Mouse (Mus musculus) heart, postnatal 0 days (tissue): ENCODE data around the gene Kirrel.

Experiments
- CTCF ChIP-seq: IDR thresholded peaks from 2 replicates; pipeline ENCODE4 v1.5.1; 2016; ENCODE audit warnings: antibody characterized with exemption, control low read depth, low read depth
- EP300 ChIP-seq: IDR thresholded peaks from 2 replicates; pipeline ENCODE4 v1.6.1; 2016; ENCODE audit warnings: antibody characterized with exemption, low read depth

DNA sequence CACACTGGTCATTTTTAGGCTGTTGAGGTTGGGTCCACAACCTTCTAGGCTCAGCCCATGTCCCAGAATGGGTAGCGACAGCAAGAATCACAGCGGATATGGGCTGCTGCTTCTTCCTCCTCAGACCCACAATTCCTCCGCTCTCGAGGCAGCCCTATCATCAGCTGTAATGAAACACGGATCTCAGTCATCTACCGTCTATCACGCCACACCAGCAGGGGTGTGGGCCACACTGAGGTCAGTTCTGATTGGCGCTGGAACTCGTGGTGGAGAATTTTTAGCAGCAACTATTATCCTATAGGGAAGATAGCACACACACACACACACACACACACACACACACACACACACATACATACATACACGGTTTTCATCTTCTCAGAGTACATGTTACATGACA lies 25.1 kb downstream of the Kirrel start:
- TF ChIP-seq EP300 = no peak
- TF ChIP-seq CTCF = no peak
